ENCODE assay signal across 8 mouse cellular contexts in genomic region chr6:145250820-145251219, GRCm38 (mm10). TPM values are rescaled to one million over a fixed set of nuclear protein-coding genes. Genes with fewer than 3 reads are reported as not detected.
A peak's percentile ranks its signal among the peaks of the same experiment; 100 is the strongest.
DNase-seq lines count a peak whose midpoint lies in the region; ATAC-seq and TF ChIP-seq lines count a peak whose summit lies in the region.

No protein-coding gene starts in this region.

- peak overlapping the region; percentile 77 for H3K4me2 ChIP-seq in embryonic facial prominence, embryonic 13.5 days
- H3K4me2 ChIP-seq in hindbrain, embryonic 12.5 days (replicated peaks), result peak overlapping the region; percentile 70
- H3K4me2 ChIP-seq in limb, embryonic 11.5 days (ENCODE audit: low read depth, severe bottlenecking), result peak overlapping the region; percentile 53
- peak overlapping the region; percentile 78 for H3K4me2 ChIP-seq in neural tube, embryonic 15.5 days

- H3K27me3 ChIP-seq in embryonic facial prominence, embryonic 13.5 days, result no peaks in the 10 kb centered on the region
- 0 out of 2 replicates have a peak, but pooled peaks cover 3% of the 10 kb centered on the region for H3K27me3 ChIP-seq in hindbrain, embryonic 12.5 days
- H3K27me3 ChIP-seq in limb, embryonic 11.5 days (ENCODE audit: control insufficient read depth, insufficient read depth, low read length), result no peaks in the 10 kb centered on the region
- H3K27me3 ChIP-seq in neural tube, embryonic 15.5 days (replicated peaks), result no peaks in the 10 kb centered on the region

- H3K4me1 ChIP-seq in lung, adult 2 months (ENCODE audit: control insufficient read depth, insufficient read depth, low read length), result no peaks in the 10 kb centered on the region; the same call in 1 of the 2 replicates
- H3K4me1 ChIP-seq in embryonic facial prominence, embryonic 13.5 days, result peaks cover 10% of the 10 kb centered on the region
- H3K4me1 ChIP-seq in hindbrain, embryonic 12.5 days, result peaks cover 18% of the 10 kb centered on the region
- no peaks in the 10 kb centered on the region for H3K4me1 ChIP-seq in limb, embryonic 11.5 days (ENCODE audit: control insufficient read depth, insufficient read depth, low read length)
- peaks cover 28% of the 10 kb centered on the region for H3K4me1 ChIP-seq in neural tube, embryonic 15.5 days

- no peak for DNase-seq in lung, adult 2 months
- DNase-seq in lung, postnatal 10 days, result no peak
- no peak for DNase-seq in limb, embryonic 11.5 days (ENCODE audit: low spot score)
- DNase-seq in adrenal gland, postnatal 14 days, result no peak
- DNase-seq in kidney, postnatal 36 days, result no peak

- no peak; the same call in 1 of the 2 replicates for ATAC-seq in embryonic facial prominence, embryonic 13.5 days (ENCODE audit: insufficient number of reproducible peaks, insufficient read depth, low FRiP score, low TSS enrichment, low read depth)
- peak; percentile 6; the same call in 1 of the 2 replicates for ATAC-seq in hindbrain, embryonic 12.5 days (ENCODE audit: low FRiP score)
- ATAC-seq in limb, embryonic 11.5 days (ENCODE audit: insufficient number of reproducible peaks, low FRiP score, low TSS enrichment, low read depth), result no peak
- peak; percentile 25; the same call in 1 of the 2 replicates for ATAC-seq in neural tube, embryonic 15.5 days (ENCODE audit: low FRiP score)

- H3K4me3 ChIP-seq in lung, adult 2 months (replicated peaks; ENCODE audit: extremely low read depth, low read depth, low read length), result peak overlapping the region; percentile 73
- H3K4me3 ChIP-seq in embryonic facial prominence, embryonic 13.5 days, result peak overlapping the region; percentile 93
- H3K4me3 ChIP-seq in hindbrain, embryonic 12.5 days, result peak overlapping the region; percentile 78
- peak overlapping the region; percentile 82 for H3K4me3 ChIP-seq in limb, embryonic 11.5 days (ENCODE audit: low read depth, low read length)
- peak overlapping the region; percentile 89 for H3K4me3 ChIP-seq in neural tube, embryonic 15.5 days (replicated peaks)

- TF ChIP-seq POLR2A in lung, adult 2 months (IDR thresholded peaks at IDR 0.05; ENCODE audit: borderline replicate concordance, extremely low read depth, low read depth, low read length), result no peak

- WGBS in lung, adult 2 months, result 23% methylated on average over 16 of the region's 16 CpGs
- 11% methylated on average over 16 of the region's 16 CpGs for WGBS in embryonic facial prominence, embryonic 13.5 days
- WGBS in hindbrain, embryonic 12.5 days, result 11% methylated on average over 16 of the region's 16 CpGs
- WGBS in limb, embryonic 11.5 days, result 12% methylated on average over 16 of the region's 16 CpGs
- 8% methylated on average over 16 of the region's 16 CpGs for WGBS in neural tube, embryonic 15.5 days

- H3K9ac ChIP-seq in embryonic facial prominence, embryonic 13.5 days, result peak overlapping the region; percentile 95
- H3K9ac ChIP-seq in hindbrain, embryonic 12.5 days, result peak overlapping the region; percentile 98
- H3K9ac ChIP-seq in limb, embryonic 11.5 days (ENCODE audit: low read length), result peak overlapping the region; percentile 94
- H3K9ac ChIP-seq in neural tube, embryonic 15.5 days (replicated peaks), result peak overlapping the region; percentile 89

- TF ChIP-seq CTCF in lung, adult 2 months (IDR thresholded peaks at IDR 0.05; ENCODE audit: insufficient read depth, low read length), result no peak

- H3K27ac ChIP-seq in embryonic facial prominence, embryonic 13.5 days, result peak overlapping the region; percentile 86
- peak overlapping the region; percentile 92 for H3K27ac ChIP-seq in hindbrain, embryonic 12.5 days
- peak overlapping the region; percentile 14; the same call in 1 of the 2 replicates for H3K27ac ChIP-seq in limb, embryonic 11.5 days (replicated peaks; ENCODE audit: low read depth, low read length)
- peak overlapping the region; percentile 87 for H3K27ac ChIP-seq in neural tube, embryonic 15.5 days (replicated peaks)

- peaks cover 6% of the 10 kb centered on the region; the same call in 1 of the 2 replicates for H3K36me3 ChIP-seq in embryonic facial prominence, embryonic 13.5 days
- H3K36me3 ChIP-seq in hindbrain, embryonic 12.5 days, result no peaks in the 10 kb centered on the region
- no peaks in the 10 kb centered on the region for H3K36me3 ChIP-seq in limb, embryonic 11.5 days (ENCODE audit: control insufficient read depth, insufficient read depth, low read length)
- H3K36me3 ChIP-seq in neural tube, embryonic 15.5 days, result no peaks in the 10 kb centered on the region

- H3K9me3 ChIP-seq in embryonic facial prominence, embryonic 13.5 days, result no peaks in the 10 kb centered on the region
- H3K9me3 ChIP-seq in hindbrain, embryonic 12.5 days (replicated peaks), result no peaks in the 10 kb centered on the region
- no peaks in the 10 kb centered on the region for H3K9me3 ChIP-seq in limb, embryonic 11.5 days (ENCODE audit: control insufficient read depth, low read length)
- no peaks in the 10 kb centered on the region for H3K9me3 ChIP-seq in neural tube, embryonic 15.5 days (replicated peaks)

RNA-seq across cellular contexts. Expression of gene Kras, which starts 0.8 kb away (rescaled TPM):
- 23.2 and 27.7 TPM in 2 replicates for polyA plus RNA-seq in lung, adult 2 months (2012; rRNA removed)
- polyA plus RNA-seq in embryonic facial prominence, embryonic 13.5 days (2015; fragmentation: Nextera tagmentation; extraction: Ambion mirVana), result 68.5 and 70.6 TPM in 2 replicates
- 109 and 116 TPM in 2 replicates for polyA plus RNA-seq in hindbrain, embryonic 12.5 days (2016; fragmentation: Nextera tagmentation; extraction: Ambion mirVana)
- 94.8 and 106 TPM in 2 replicates for polyA plus RNA-seq in limb, embryonic 11.5 days (2014; fragmentation: Nextera tagmentation; extraction: Ambion mirVana)
- 69.6 and 76.5 TPM in 2 replicates for polyA plus RNA-seq in neural tube, embryonic 15.5 days (2015; fragmentation: Nextera tagmentation; extraction: Ambion mirVana)
- 45.6 and 48.7 TPM in 2 replicates for total RNA-seq in adrenal gland, postnatal 14 days (2021)

RNA-seq across cellular contexts. Expression of gene Etfrf1, which starts 39.9 kb away (rescaled TPM):
- polyA plus RNA-seq in lung, adult 2 months (2012; rRNA removed), result 3.7 and 8.3 TPM in 2 replicates
- 37.3 and 38.3 TPM in 2 replicates for polyA plus RNA-seq in embryonic facial prominence, embryonic 13.5 days (2015; fragmentation: Nextera tagmentation; extraction: Ambion mirVana)
- polyA plus RNA-seq in hindbrain, embryonic 12.5 days (2016; fragmentation: Nextera tagmentation; extraction: Ambion mirVana), result 35.1 and 36.5 TPM in 2 replicates
- 27.5 and 31.2 TPM in 2 replicates for polyA plus RNA-seq in limb, embryonic 11.5 days (2014; fragmentation: Nextera tagmentation; extraction: Ambion mirVana)
- 24.0 and 24.4 TPM in 2 replicates for polyA plus RNA-seq in neural tube, embryonic 15.5 days (2015; fragmentation: Nextera tagmentation; extraction: Ambion mirVana)
- total RNA-seq in adrenal gland, postnatal 14 days (2021), result 149 and 152 TPM in 2 replicates

RNA-seq across cellular contexts. Expression of gene Casc1, which starts 40.0 kb away (rescaled TPM):
- 3.2 and 4.5 TPM in 2 replicates for polyA plus RNA-seq in lung, adult 2 months (2012; rRNA removed)
- 0.45 and 0.48 TPM in 2 replicates for polyA plus RNA-seq in embryonic facial prominence, embryonic 13.5 days (2015; fragmentation: Nextera tagmentation; extraction: Ambion mirVana)
- 0.83 and 1.7 TPM in 2 replicates for polyA plus RNA-seq in hindbrain, embryonic 12.5 days (2016; fragmentation: Nextera tagmentation; extraction: Ambion mirVana)
- polyA plus RNA-seq in limb, embryonic 11.5 days (2014; fragmentation: Nextera tagmentation; extraction: Ambion mirVana), result 0.31 and 0.39 TPM in 2 replicates
- polyA plus RNA-seq in neural tube, embryonic 15.5 days (2015; fragmentation: Nextera tagmentation; extraction: Ambion mirVana), result 0.56 and 0.70 TPM in 2 replicates
- total RNA-seq in adrenal gland, postnatal 14 days (2021), result 0.53 and 0.63 TPM in 2 replicates

Comparison
In these comparisons a context has a peak if more than half of its experiments do, and no peak if none do; other contexts are left out.
1. ATAC-seq: peak in hindbrain, embryonic 12.5 days (single experiment) and neural tube, embryonic 15.5 days (single experiment); none in embryonic facial prominence, embryonic 13.5 days (single experiment) and limb, embryonic 11.5 days (single experiment).
2. H3K27ac ChIP-seq: peak in every context shown above with its lines; median percentile 92 in hindbrain, embryonic 12.5 days; 87 in neural tube, embryonic 15.5 days; 86 in embryonic facial prominence, embryonic 13.5 days; 14 in limb, embryonic 11.5 days.
3. Peak in every context shown above with its lines, with median percentiles within 50 percentile points of each other: H3K4me3 ChIP-seq, H3K4me2 ChIP-seq and H3K9ac ChIP-seq.